Mouse (Mus musculus) kidney, postnatal 0 days (tissue): ENCODE results near the gene Zdhhc14. TPM values are rescaled to one million over a fixed set of nuclear protein-coding genes. Genes with fewer than 3 reads are reported as not detected.

Experiments
- ATAC-seq: fragments of 200-750 bp; cut with Nextera tagmentation; replicated peaks from 2 replicates; pipeline ENCODE4 v1.8.0; 2017; ENCODE audit warnings: low read depth, moderate number of reproducible peaks, moderate TSS enrichment, moderate library complexity; ENCODE audit not compliant: low FRiP score
- DNase-seq: peaks from one replicate; pipeline ENCODE4 v3.0.0-alpha.2; 2016; ENCODE audit warnings: low spot score
- H3K27ac ChIP-seq: fragments of 300-500 bp; sonication (generic); 2 replicates; pipeline ENCODE4 v1.5.1; 2014; ENCODE audit warnings: mild to moderate bottlenecking
- H3K27me3 ChIP-seq: fragments of 300-500 bp; sonication (generic); 2 replicates; pipeline ENCODE4 v1.6.1; 2014; ENCODE audit warnings: low read length, mixed read lengths; ENCODE audit not compliant: insufficient read depth
- H3K36me3 ChIP-seq: fragments of 300-500 bp; sonication (generic); 2 replicates; pipeline ENCODE4 v1.6.1; 2014; ENCODE audit warnings: low read length, mixed read lengths; ENCODE audit not compliant: insufficient read depth
- H3K4me1 ChIP-seq: fragments of 300-500 bp; sonication (generic); replicated peaks from 2 replicates; pipeline ENCODE4 v1.6.1; 2014; ENCODE audit warnings: antibody characterized with exemption, low read length, mixed read lengths; ENCODE audit not compliant: insufficient read depth
- H3K4me2 ChIP-seq: fragments of 300-500 bp; sonication (generic); 2 replicates; pipeline ENCODE4 v1.6.1; 2014; ENCODE audit warnings: mild to moderate bottlenecking, low read length, moderate library complexity, mixed read lengths
- H3K4me3 ChIP-seq: fragments of 300-500 bp; sonication (generic); replicated peaks from 2 replicates; pipeline ENCODE4 v1.5.1; 2014; ENCODE audit warnings: low read depth, low read length
- H3K9ac ChIP-seq: fragments of 300-500 bp; sonication (generic); 2 replicates; pipeline ENCODE4 v1.6.1; 2014; ENCODE audit warnings: low read depth, low read length
- H3K9me3 ChIP-seq: fragments of 300-500 bp; sonication (generic); replicated peaks from 2 replicates; pipeline ENCODE4 v1.6.1; 2016; ENCODE audit warnings: low read length, inconsistent platforms, mixed read lengths
- CTCF ChIP-seq: IDR thresholded peaks from 2 replicates; pipeline ENCODE4 v1.5.1; 2016; ENCODE audit warnings: antibody characterized with exemption, low read depth, mild to moderate bottlenecking, moderate library complexity
- WGBS: fragments of 180-500 bp; shearing (Covaris S2); extraction: QIAGEN DNeasy Blood & Tissue Kit; methylation state at CpG from one replicate; pipeline ENCODE4 v1.1.7; 2014; 5-methylcytosine and 5-hydroxymethylcytosine counted together
- polyA plus RNA-seq: library from polyadenylated mRNA; unstranded; fragments of >200 nt; fragmentation: Nextera tagmentation; extraction: Ambion mirVana; gene quantifications from 2 replicates; pipeline ENCODE4 v1.2.1, GENCODE M21; 2015

The Zdhhc14 gene
- polyA plus RNA-seq, 1 experiment from 2014 or later = 5.3 TPM

DNA sequence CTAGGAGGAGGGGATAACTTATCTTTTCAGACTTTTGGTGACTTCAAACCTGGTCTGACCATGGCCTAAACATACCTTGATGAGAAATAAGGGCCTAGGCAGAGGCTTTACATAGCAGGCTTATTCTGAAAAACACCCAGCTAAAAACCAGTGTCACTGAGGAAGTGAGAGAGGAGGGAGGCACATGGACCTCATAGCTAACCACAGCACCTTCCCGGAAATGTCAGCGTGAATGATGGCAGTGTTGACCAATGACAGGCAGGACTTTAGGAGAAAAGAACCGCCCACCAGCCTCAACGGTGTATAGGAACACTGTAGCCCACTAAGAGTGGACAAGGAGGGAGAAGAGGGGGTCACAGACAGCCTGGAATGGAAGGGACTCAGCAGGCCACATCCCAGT, 224.6 kb downstream of the Zdhhc14 start:
- H3K4me1 ChIP-seq = no peaks in the 10 kb centered on the region
- no peak overlapping the region for H3K4me2 ChIP-seq
- H3K9me3 ChIP-seq = no peaks in the 10 kb centered on the region
- TF ChIP-seq CTCF = no peak
- DNase-seq (no peak), ATAC-seq (no peak)
- H3K4me3 ChIP-seq = no peak overlapping the region
- H3K27ac ChIP-seq = no peak overlapping the region
- no peaks in the 10 kb centered on the region for H3K27me3 ChIP-seq
- WGBS = 88% methylated on average over 4 of the region's 4 CpGs
- no peaks in the 10 kb centered on the region for H3K36me3 ChIP-seq
- H3K9ac ChIP-seq = no peak overlapping the region

GRCm38 (mm10) chr17:5718768-5719387, 226.5 kb downstream of the Zdhhc14 start:
- no peaks in the 10 kb centered on the region for H3K9me3 ChIP-seq
- ATAC-seq (no peak), DNase-seq (no peak)
- H3K4me2 ChIP-seq = no peak overlapping the region
- H3K9ac ChIP-seq = no peak overlapping the region
- no peaks in the 10 kb centered on the region for H3K36me3 ChIP-seq
- no peak for TF ChIP-seq CTCF
- H3K27ac ChIP-seq = no peak overlapping the region
- no peak overlapping the region for H3K4me3 ChIP-seq
- WGBS = 73% methylated on average over 7 of the region's 7 CpGs
- H3K4me1 ChIP-seq = no peaks in the 10 kb centered on the region
- H3K27me3 ChIP-seq = no peaks in the 10 kb centered on the region

- H3K27me3 ChIP-seq = no peaks in the 10 kb centered on the region
- no peaks in the 10 kb centered on the region for H3K4me1 ChIP-seq
- 89% methylated on average over 2 of the region's 2 CpGs for WGBS
- ATAC-seq (no peak), DNase-seq (no peak)
- no peak overlapping the region for H3K4me3 ChIP-seq
- TF ChIP-seq CTCF = peak; percentile 52
- H3K4me2 ChIP-seq = no peak overlapping the region
- H3K36me3 ChIP-seq = no peaks in the 10 kb centered on the region
- H3K27ac ChIP-seq = no peak overlapping the region
- no peak overlapping the region for H3K9ac ChIP-seq
- no peaks in the 10 kb centered on the region for H3K9me3 ChIP-seq
Observed at GRCm38 (mm10) chr17:5722802-5723201, 230.4 kb downstream of the Zdhhc14 start.

- H3K36me3 ChIP-seq = no peaks in the 10 kb centered on the region
- H3K27ac ChIP-seq = peak overlapping the region; percentile 54; the same call in 1 of the 2 replicates
- no peak overlapping the region for H3K4me3 ChIP-seq
- no peak overlapping the region for H3K4me2 ChIP-seq
- DNase-seq (peak; percentile 76), ATAC-seq (no peak)
- WGBS = 56% methylated on average over 10 of the region's 10 CpGs
- no peaks in the 10 kb centered on the region for H3K4me1 ChIP-seq
- H3K9me3 ChIP-seq = no peaks in the 10 kb centered on the region
- H3K27me3 ChIP-seq = no peaks in the 10 kb centered on the region
- H3K9ac ChIP-seq = no peak overlapping the region
- TF ChIP-seq CTCF = no peak
Observed at GRCm38 (mm10) chr17:5723601-5724189, 231.3 kb downstream of the Zdhhc14 start.

DNA sequence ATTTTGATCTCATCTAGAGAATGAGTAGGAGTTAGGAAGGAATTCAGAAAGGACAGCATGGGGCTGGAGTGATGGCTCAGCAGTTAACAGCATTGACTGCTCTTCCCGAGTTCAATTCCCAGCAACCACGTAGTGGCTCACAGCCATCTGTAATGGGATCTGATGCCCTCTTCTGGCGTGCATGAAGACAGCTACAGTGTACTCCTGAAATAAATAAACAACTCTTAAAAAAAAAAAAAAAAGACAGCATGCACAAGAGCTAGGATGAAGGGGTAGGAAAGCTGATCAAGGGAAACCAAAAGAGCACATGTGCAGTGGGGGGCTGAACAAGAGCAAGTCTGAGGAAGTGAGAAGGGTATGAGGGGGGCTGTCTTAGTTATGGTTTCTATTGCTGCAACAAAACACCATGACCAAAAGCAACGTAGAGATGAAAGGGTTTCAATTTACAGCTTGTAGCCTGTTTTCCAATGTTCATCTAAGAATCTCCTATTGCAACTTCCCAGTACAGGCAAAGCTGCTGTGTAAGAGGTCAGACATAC, 237.3 kb downstream of the Zdhhc14 start:
- TF ChIP-seq CTCF = peak; percentile 42
- Histone ChIP-seq H3K27me3 (no peaks in the 10 kb centered on the region), H3K4me1 (no peaks in the 10 kb centered on the region), H3K27ac (no peak overlapping the region), H3K9ac (no peak overlapping the region), H3K36me3 (no peaks in the 10 kb centered on the region), H3K4me3 (no peak overlapping the region), H3K4me2 (no peak overlapping the region), H3K9me3 (no peaks in the 10 kb centered on the region)
- DNase-seq = no peak
- ATAC-seq = no peak
- 44% methylated on average over 4 of the region's 4 CpGs for WGBS

DNA sequence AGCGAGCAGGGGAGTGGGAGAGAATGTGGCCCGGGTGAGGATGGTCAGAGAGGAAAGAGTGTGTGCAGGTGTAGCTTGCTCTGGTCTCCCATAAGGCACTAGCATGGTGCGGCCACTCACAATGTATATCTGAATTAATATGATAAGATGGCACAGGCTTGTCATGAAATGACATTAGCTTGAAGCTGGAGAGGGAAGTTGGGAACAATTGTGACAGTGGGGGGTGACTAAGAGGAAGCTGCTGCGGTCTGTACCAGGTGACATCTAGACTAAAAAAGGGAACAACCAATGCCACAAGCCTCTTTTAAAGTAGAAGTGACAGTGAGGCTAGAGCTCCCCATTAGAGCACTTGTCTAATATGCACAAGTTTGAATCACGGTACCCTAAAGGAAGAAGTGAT, 238.2 kb downstream of the Zdhhc14 start:
- no peak overlapping the region for H3K4me3 ChIP-seq
- H3K4me2 ChIP-seq = no peak overlapping the region
- H3K9me3 ChIP-seq = no peaks in the 10 kb centered on the region
- no peak for TF ChIP-seq CTCF
- no peaks in the 10 kb centered on the region for H3K36me3 ChIP-seq
- no peak overlapping the region for H3K9ac ChIP-seq
- DNase-seq (no peak), ATAC-seq (no peak)
- 89% methylated on average over 5 of the region's 5 CpGs for WGBS
- H3K27ac ChIP-seq = no peak overlapping the region
- H3K4me1 ChIP-seq = no peaks in the 10 kb centered on the region
- no peaks in the 10 kb centered on the region for H3K27me3 ChIP-seq
